Mouse (Mus musculus) bone marrow macrophage, adult 2 months (primary cell): ENCODE data around the gene Pdzrn4.

ENCODE experiments used
- CTCF ChIP-seq: IDR thresholded peaks from 2 replicates; pipeline ENCODE4 v1.5.1; 2012; ENCODE audit warnings: low read depth, mild to moderate bottlenecking, low read length, moderate library complexity
- POLR2A ChIP-seq: IDR thresholded peaks from 2 replicates; pipeline ENCODE4 v1.6.1; 2012; ENCODE audit warnings: mild to moderate bottlenecking, low read depth, low read length, borderline replicate concordance

DNA sequence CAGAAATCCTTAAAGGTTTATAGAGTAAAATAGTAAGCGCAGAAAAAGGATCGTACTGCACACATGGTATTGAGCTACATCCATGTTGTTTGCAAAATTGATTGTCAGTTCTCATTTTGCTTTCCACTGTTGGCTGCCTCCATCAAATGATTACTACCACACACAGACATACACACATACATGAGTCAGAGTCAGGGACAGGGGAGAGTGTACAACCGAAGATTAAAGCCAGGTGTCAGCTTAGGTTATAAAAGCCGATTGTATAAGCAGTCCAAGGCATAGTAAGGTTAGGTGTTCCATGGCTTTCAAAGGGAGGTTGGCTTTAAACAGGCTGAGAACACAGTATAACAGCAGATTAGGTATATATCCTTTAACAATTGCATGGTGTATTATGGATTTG is 343.2 kb downstream of the Pdzrn4 start:
- TF ChIP-seq POLR2A (no peak), CTCF (no peak)
